Mouse (Mus musculus): ENCODE data around the gene Sept11.

The Sept11 gene

DNA sequence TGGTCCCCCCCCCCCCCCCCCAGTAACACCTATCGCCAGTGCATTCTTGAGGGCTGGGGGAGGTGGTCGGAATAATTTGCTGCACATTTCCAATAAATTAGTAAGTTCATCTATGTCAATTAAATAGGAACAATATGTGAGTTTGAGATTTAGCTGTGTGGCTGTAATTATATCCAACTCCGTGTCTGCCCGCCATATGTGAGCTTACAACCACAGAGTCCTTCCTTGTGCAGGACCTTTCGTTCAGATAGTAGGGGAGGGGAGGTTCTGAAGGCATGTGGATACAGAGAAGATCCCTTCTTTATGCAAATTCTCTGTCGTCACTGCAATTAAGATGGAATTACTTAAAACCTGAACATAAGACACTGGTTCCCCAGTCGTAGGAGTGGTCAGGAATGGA is 2.1 kb downstream of the Sept11 start:
- DNase-seq (ENCODE audit: low read depth, low spot score) = no peak

DNA sequence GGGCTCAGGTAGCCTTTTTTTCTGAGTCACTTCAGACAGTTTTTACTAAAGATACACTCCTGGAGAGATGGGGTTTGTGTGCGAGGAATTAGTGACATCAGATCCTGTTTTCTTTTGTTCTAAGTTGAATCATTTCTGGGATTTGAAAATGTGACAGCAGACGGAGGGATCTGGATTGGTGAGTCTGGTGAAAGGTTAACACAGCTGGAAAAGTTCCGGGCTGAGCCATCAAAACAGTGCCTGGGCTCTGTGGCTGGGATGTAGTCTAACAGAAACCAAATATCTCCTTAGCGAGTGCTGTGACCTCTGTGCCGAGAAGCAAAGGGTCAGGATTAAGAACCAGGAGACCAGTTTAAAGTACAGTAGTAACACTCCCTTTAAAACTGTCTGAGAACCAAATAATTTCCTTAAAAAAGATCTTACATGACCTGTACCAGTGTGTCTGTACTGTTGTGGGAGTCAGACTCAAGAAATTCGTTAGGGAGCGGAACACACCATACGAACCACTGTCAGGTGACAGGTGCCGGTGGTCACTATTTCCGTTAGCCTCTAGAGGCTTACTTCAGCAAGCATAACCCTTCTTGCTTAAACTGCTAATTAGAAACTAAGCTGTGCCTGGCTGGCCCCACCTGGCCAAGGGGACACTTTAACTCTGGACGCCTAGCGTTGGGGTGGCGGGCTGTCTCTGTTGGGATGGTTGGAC is 4.1 kb downstream of the Sept11 start:
- no peak for DNase-seq (ENCODE audit: low read depth, low spot score)

DNA sequence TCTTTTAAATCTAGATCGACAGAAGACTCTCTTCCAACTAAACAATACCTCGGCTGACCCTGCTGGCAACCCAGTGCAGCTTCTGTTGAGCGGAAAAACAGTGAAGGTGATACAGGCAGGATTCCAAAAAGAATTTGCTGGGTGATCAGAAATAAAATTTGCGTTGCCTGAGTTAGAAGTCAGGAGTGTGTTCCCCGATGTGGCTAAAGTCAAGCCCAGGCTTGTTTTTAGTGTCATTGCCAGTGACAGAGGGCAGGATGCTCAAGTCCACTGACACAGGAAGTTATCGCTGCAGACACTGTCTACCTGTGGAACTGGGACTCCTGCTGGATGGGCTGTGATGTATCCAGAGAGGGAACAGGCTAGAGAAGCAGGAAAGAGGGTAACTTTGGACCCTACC is 5.0 kb downstream of the Sept11 start:
- DNase-seq (ENCODE audit: low read depth, low spot score) = no peak

DNA sequence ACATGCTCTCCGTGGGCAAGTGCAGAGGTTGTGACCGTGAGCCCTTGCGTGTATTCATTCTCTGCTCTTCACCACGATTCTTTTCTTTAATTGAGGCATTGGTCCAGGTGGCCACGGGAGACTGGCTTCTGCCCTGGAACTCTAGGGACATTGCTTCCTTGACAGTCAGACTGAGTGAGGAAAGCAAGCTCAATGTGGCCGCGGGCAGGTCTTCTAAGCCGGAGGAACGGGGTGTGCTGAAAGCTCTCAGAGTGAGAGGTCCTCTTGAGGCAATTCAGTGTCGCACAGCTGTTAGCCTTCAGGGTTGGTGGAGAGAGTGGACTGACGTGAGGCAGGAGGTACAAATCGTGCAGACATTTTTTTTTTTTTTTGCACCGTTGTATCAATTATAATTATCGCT is 5.6 kb downstream of the Sept11 start:
- DNase-seq (ENCODE audit: low read depth, low spot score) = no peak

DNA sequence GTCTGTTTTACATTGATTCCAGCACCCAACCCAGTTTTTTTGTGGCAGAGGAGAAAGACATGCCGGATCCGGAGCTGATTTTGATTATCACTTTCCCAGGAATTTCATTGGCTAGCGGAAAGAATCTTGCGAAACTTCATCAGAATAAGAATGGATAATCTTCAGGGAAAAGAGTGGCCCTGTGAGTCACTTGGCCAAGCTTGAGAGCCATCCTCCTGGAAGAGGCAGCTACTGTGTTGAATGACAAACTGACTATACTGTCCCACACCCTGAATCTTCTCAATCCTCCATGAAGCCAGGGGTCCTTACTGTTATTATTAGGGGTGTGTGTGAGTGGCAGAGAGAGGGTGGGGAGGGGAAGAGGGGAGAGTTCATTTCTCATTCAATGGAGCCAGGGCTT is 7.7 kb downstream of the Sept11 start:
- DNase-seq (ENCODE audit: low read depth, low spot score) = no peak

DNA sequence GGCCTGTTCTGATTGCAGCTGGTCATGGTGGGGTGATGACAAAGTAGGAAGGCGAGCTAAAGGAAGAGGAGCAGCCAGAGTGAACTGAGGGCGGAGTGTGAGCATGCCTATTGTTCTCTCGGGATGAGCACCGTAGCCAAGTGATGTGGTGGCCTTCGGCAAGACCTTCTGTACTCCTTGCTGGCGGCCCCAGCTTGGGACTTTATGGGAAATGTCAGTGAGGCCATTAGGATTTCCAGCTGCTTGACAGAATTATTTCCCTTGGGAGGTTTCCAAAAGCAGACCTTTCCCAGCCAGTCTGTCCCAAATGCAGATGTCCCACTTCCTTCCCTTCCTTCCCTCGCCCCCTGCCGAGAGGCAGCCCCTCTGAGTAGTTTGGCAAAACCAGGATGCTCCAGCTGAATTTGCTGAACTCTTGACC is 8.1 kb downstream of the Sept11 start:
- no peak for DNase-seq (ENCODE audit: low read depth, low spot score)

DNA sequence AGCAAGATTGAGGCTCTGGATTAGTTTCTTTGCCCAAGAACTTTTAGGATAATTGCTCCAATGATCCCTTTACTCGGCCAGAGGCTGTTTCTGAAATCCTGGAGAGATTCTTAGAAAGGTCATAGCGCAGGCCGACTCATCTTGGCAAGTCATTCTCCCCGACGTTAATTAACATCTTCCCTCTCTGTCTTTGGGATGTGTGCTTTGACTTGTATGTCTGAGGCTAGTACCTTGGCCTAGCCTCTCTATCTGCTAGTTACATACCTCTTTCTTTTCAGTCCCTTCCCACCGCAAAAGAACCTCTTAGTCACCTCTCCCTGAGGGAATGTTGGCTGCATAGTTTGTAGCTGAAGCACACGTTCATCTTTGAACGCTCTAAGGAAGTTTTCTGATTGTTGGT is 10.4 kb downstream of the Sept11 start:
- DNase-seq (ENCODE audit: low read depth, low spot score) = no peak

DNA sequence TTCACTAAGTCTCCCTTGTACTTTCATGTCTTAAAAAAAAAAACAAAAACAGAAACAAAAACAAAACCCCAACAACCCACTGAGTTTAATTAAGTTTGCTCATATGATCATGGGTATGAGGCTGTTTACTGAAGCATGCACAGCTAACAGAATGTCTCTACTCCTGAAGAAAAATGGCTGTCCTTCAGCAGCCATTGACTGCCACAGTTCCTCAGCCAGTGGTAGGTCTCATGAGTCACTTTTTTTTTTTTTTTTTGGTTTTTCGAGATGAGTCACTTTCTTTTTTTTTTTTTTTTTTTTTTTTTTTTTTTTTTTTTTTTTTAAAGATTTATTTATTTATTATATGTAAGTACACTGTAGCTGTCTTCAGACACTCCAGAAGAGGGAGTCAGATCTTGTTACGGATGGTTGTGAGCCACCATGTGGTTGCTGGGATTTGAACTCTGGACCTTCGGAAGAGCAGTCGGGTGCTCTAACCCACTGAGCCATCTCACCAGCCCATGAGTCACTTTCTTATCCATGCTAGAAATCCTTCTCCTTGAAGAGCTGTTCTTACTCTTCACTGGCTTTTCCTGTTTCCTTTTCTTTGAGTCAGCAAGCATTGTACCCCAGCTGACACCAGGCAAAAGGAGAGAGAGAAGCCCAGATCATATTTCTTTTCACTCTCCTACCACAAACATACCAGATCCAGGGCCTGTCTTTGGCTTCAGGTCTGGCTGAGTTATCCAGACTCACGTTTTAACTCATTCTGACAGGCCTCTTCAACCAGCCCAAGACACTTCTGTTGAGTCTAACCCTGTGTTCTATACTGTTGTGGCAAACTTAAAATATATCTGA is 12.0 kb downstream of the Sept11 start:
- no peak for DNase-seq (ENCODE audit: low read depth, low spot score)

DNA sequence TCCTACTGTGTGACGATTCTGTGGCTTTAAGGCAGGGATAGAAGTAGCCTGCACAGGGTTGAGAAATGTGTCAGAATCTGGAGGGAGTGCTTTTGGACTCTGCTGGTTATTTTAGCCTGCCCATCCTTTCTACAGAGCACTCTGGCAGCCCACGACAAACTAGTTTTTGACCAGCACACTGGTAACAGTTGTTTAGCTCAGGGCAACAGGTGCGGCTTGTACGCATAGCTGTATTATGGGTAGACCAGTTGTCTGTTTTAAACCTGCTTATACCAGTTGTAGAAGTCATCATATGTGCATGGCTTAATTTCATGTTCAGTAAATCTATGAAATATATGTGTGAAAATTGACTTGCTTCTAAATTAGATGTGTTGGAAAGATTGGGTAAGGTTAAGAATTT is 12.8 kb downstream of the Sept11 start:
- DNase-seq (ENCODE audit: low read depth, low spot score) = no peak

DNA sequence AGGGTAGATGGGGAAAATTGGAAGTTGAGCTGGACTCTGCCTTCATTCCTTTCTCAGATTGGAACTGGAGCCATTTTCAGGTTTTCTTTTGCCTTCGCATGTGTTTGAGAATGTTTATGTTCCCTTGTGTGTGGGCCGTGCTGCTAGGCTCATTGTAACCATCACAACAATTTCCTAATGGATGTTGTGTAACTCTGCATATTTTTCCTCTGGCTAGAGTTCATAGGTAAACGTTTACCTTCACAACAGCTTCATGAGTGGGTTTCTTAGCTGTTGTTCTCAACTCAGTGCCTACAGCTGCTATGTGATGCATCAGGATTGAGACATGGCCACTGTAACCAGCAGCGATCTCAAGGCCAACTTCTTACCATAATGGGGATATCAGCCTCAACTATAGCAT is 15.5 kb downstream of the Sept11 start:
- no peak for DNase-seq (ENCODE audit: low read depth, low spot score)

DNA sequence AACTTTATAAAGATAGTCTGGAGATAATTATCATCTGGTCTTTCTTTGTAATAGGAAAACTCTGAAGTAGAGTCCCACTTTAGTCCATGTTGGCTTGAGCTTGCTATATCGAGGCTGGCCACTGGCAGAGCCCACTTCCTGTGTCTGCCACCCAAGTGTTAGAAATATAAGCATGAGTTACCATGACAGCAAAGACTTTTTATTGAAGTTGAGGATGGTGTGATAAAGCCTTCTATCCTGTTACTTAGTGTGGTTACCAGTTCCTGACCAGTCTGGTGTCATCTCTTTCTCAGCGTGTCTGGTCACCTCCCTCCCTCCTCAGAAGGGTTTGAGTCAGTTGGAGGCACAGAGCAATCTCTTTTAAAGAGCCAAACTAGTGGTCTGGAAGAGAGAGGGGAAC is 16.3 kb downstream of the Sept11 start:
- DNase-seq (ENCODE audit: low read depth, low spot score) = no peak

DNA sequence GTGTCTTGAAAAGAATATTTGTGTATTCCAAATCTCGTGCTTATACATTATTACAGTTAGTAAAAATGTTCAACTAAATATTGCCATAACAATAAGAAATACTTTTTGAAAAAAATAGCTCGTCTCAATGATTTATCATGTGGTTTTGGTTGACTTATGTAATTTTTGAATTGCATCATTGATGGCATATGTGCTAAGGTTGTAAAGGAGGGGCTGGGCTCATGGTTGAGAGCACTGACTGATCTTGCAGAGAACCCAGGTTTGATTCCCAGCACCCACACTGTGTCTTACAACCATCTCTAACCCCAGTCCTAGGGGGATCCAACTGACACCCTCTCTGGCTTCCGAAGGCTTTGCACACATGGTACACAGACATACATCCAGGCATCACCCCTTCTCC is 19.1 kb downstream of the Sept11 start:
- DNase-seq (ENCODE audit: low read depth, low spot score) = no peak

DNA sequence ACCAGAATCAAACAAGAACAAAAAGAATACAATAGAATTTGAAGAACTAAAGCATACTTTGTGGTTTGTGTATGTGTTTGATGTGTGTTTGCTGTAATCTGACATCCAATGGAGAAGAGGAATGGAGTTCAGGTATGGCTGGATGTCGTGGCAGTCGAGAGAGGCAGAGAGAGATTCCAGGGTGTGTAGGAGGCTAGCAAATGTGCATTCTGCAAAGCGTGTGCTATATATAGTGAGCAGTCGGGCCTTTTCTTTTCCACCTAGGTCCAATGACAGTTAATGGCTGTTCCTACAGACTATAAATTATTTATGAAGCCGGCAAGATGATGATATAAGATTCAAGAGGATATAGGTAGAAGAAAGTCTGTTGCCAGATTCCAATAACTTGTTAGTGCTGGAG is 20.3 kb downstream of the Sept11 start:
- DNase-seq (ENCODE audit: low read depth, low spot score) = no peak

DNA sequence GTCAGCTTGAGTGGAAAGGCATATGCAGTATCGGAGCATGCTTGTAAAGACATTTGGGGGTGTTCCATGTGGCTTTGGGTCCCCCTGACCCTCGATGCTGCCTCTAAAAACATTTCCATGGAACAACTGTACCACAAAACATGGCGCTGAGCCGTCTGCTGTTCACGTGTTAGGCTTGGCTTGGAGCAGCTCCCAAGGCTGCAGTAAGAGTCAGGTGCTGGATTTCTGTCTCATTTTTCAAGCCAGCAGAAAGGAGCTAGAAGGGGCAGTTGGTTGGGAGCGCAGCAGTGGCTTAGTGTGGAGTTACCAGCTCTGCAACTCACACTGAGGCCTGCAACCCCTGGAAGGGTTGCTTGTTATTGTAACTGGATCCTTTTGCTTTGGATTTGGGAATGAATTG is 21.3 kb downstream of the Sept11 start:
- DNase-seq (ENCODE audit: low read depth, low spot score) = no peak

DNA sequence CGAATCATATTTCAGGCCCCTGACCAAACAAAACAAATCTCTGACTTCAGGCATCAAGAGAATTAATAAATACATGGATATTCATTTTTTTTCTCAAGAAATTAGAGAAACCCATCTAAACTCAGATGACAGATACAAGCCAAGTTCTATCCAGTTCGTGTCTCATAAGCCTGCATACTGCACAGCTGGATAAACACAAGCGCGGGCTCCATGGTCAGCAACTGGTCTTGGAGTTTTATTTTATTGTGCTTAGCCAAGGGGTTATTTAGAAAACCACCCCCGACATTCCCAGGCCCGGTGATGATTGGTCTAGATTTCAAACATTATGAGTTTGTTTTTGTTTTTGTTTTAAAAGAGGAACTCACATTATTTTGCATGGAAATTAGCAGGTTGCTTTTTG is 21.8 kb downstream of the Sept11 start:
- DNase-seq (ENCODE audit: low read depth, low spot score) = no peak

DNA sequence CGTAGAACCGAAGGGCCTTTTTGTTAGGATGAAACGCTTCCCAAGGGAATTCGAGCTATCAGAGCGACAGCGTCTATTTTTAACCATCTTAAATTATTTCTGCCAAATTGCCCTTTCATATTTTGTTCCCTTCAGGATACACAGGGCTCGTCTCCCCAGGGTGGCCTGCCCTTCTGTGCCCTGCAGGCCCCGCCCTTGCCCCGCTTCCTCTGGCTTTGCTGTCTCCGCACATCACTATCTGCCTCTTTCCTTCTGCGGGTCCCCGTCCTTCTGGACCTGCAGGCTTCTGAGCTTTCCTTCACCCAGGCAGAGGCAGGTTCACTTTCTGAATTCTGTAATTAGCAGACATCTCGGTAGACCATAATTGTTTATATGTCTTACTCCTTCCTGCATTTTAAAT is 22.6 kb downstream of the Sept11 start:
- no peak for DNase-seq (ENCODE audit: low read depth, low spot score)

DNA sequence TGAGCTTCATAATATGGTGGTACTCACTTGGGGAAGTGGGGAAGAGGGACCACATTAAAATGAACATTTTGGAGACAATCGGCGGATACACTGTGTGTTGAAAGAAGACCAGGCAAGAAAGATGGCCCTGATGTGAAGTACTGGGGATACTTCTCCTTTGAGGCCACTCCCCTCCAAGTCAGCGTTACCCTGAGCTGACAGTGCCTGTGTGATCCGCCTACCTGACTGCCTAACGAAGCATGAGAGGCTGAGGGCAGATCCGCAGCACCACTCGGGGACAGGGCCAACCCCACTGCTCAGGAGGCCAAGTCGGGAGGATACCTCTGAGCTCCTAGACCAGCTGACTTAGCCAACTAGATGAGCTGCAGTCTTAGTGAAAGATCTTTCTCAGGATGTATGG is 24.4 kb downstream of the Sept11 start:
- DNase-seq (ENCODE audit: low read depth, low spot score) = no peak

DNA sequence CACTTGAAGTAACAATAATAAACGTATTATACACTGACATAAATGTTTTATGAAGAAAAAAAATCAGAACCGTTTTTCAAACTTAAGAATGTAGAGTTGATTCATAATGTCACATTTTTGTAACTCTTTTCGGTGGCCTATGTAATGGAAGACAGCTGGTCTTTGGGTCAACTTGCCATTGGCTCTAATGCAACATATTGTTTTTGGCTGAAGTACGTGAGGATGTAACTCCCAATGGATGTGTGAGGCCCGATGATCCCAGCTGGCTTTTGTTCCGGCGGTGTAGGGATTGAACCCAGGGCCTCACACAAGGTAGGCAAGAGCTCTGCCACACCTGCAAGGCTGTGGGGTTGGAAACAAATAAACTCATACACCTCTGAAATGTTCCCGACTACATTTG is 28.4 kb downstream of the Sept11 start:
- DNase-seq (ENCODE audit: low read depth, low spot score) = no peak

DNA sequence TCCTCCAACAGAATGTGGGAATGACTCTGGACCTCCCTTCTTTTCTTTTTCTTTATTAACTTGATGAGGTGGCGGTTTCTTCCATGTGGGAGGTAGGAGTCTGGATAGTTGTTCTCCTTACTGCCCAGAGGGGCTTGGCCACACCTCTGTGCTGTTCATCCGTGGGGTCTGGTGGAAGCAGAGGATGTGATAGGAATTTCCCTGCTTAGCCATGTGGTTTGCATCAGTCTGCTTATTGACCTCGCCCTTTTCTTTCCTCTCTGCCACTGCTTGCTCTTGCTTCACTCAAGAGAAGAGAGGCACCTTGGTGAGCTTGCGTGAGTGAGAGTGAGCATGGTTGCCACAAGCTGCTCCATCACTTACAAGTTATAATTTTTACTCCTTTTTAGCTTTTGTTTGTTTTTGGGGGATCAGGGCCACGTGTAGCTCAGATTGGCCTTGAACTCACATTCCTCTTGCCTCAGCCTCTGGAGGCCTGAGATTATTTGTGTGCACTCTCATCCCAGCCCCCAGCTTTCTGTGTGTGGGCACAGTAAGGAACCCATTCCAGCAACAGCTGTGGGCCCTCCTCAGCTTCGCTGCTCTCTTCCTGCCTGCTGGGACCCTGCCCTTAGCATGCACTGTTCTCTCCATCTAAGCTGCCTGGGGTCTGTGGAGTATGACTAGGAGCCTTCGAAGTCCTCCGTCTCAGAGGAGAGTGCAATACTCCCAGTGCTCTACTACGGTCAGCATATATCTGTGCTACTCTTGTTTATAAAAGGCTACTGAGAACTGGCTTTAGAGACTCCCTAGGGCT is 31.0 kb downstream of the Sept11 start:
- DNase-seq (ENCODE audit: low read depth, low spot score) = no peak

DNA sequence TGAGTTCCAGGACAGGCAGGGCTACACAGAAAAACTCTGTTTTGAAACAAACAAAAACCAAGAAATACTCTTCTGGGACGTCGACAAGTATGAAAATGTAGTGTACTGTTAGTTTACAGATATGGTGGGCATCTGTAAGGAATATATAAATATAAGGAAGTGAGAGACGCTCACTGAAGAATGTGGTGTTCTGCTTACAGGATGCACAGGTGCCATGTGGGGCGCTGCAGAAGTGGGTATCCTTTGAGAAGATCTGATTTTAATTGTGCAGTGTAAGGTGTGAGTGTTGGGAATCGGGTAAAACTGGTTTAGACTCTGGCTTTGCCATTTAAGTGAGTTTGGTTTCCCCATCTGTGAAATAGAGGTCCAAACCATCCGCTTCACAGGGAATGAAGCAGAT is 32.1 kb downstream of the Sept11 start:
- DNase-seq (ENCODE audit: low read depth, low spot score) = no peak

DNA sequence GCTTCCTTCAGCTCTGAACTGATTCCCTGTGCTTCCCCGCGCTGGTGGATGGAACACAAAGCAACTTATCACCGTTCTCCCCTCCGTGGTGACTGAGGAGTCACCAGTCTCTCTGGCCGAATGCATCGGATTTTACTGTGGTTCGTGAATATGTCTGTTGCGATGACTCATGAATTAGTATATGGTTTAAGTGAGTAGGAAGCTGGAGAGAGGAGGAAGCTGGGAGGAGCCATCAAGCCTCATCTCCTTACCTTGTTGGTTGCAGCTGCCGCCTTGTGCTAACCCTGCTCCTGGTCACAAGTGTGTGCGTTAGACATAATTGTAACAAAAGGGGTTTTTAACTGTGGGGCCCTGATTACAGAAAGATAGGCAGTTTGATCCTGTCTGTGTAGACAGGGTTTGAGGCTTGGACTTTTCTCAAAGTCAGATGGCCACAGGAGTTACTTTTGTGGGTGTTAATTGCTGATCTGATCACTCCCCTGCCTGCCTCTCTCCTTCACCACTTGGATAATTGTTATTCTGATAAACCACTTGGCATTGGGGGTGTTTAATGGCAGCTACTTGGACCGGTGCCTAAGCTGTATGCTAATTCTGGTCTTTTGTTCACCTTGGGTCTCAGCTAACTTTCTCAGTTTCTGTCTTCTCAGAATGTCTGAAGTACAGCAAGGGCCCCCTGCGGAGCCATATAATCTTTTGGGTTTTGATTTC is 33.1 kb downstream of the Sept11 start:
- DNase-seq (ENCODE audit: low read depth, low spot score) = no peak
